Mouse (Mus musculus) heart, adult 2 months (tissue): ENCODE results near the gene Arid5a. TPM values are rescaled to one million over a fixed set of nuclear protein-coding genes. Genes with fewer than 3 reads are reported as not detected.

Experiments used
- DNase-seq, 2 experiments: peaks; one replicate each; pipeline ENCODE4 v3.0.0; 2021
- H3K27ac ChIP-seq: fragments of 200-600 bp; 2 replicates; pipeline ENCODE4 v1.8.1; 2022
- H3K27me3 ChIP-seq: fragments of 200-500 bp; 2 replicates; pipeline ENCODE4 v1.6.1; 2012; ENCODE audit warnings: mild to moderate bottlenecking, low read length, inconsistent platforms, mixed read lengths; ENCODE audit not compliant: control insufficient read depth, insufficient read depth
- H3K36me3 ChIP-seq: fragments of 200-500 bp; 2 replicates; pipeline ENCODE4 v1.6.1; 2012; ENCODE audit warnings: low read length, inconsistent platforms; ENCODE audit not compliant: control insufficient read depth, insufficient read depth
- H3K4me1 ChIP-seq: fragments of 200-500 bp; 2 replicates; pipeline ENCODE4 v1.6.1; 2011; ENCODE audit warnings: low read length; ENCODE audit not compliant: control insufficient read depth, insufficient read depth
- H3K4me3 ChIP-seq: fragments of 200-600 bp; 2 replicates; pipeline ENCODE4 v1.8.1; 2022
- H3K79me2 ChIP-seq: fragments of 200-500 bp; replicated peaks from 2 replicates; pipeline ENCODE4 v1.6.1; 2012; ENCODE audit warnings: mild to moderate bottlenecking, inconsistent platforms, low read length, moderate library complexity, mixed read lengths; ENCODE audit not compliant: control insufficient read depth, insufficient read depth
- H3K9ac ChIP-seq: fragments of 200-500 bp; 2 replicates; pipeline ENCODE4 v1.6.1; 2012; ENCODE audit warnings: low read depth, mild to moderate bottlenecking, control low read depth, inconsistent platforms, low read length, mixed read lengths
- CTCF ChIP-seq: fragments of 200-600 bp; IDR thresholded peaks from 2 replicates; pipeline ENCODE4 v1.8.1; 2022; ENCODE audit warnings: antibody characterized with exemption, mild to moderate bottlenecking, moderate library complexity
- EP300 ChIP-seq: fragments of 200-500 bp; IDR thresholded peaks from 2 replicates; pipeline ENCODE4 v1.6.1; 2011; ENCODE audit warnings: low read depth, low read length, control low read depth; ENCODE audit not compliant: insufficient read depth
- POLR2A ChIP-seq: fragments of 200-500 bp; IDR thresholded peaks from 2 replicates; pipeline ENCODE4 v1.6.1; 2011; ENCODE audit warnings: mild to moderate bottlenecking, low read depth, low read length, control low read depth; ENCODE audit not compliant: insufficient read depth
- WGBS: fragments of 180-500 bp; shearing (Covaris S2); methylation state at CpG from one replicate; pipeline ENCODE4 v1.1.7; 2018; 5-methylcytosine and 5-hydroxymethylcytosine counted together
- intact Hi-C: fragments of 180-260 bp; cut with DNase I; formaldehyde crosslinking; loops from one replicate; pipeline ENCODE4 v1.15.1; 2025
- polyA plus RNA-seq: library from polyadenylated mRNA; depleted of rRNA; stranded (reverse); fragments of >200 nt; gene quantifications from 2 replicates; pipeline ENCODE4 v1.2.3, GENCODE M21; 2012
- total RNA-seq, 2 experiments: library from RNA; stranded (reverse); gene quantifications; 2 replicates each; pipeline ENCODE4 v1.2.3; 2021

Arid5a gene
- total and polyA plus RNA-seq, 3 experiments, result 4.9 to 12.4 (median 10.2) TPM

DNA sequence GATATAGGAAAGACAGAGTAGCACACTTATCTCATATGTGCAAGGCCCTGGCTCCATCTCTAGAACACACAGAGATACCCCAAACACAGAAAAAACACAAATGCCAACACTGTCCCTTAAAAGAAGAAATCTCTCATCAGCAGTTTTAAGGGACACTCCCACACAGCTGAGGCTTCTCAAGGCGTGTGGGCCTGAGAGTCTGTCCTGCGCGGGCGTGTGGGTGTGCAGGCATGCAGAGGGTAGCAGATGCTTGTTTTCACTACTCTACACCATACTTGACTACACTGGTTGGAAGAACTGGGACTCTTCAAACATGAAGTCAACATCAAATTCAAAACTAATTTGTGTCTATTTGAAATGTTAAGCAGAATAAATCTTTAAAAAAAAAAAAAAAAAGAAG lies 44.8 kb downstream of the Arid5a start:
- 81% methylated on average over 4 of the region's 4 CpGs for WGBS
- no peak for TF ChIP-seq POLR2A
- TF ChIP-seq EP300, result no peak
- TF ChIP-seq CTCF, result no peak
- Histone ChIP-seq H3K9ac (no peak overlapping the region), H3K27me3 (no peaks in the 10 kb centered on the region), H3K4me3 (no peak overlapping the region), H3K4me1 (no peaks in the 10 kb centered on the region), H3K79me2 (0 out of 2 replicates have a peak, but pooled peaks cover 2% of the 10 kb centered on the region), H3K27ac (no peak overlapping the region), H3K36me3 (peaks cover 2% of the 10 kb centered on the region; the same call in 1 of the 2 replicates)
- intact Hi-C loops, result loop anchor here (10.0 kb wide), 1 partner anchor 342 kb away; the partner anchor contains the start of gene Cox5b
- no peak for DNase-seq

DNA sequence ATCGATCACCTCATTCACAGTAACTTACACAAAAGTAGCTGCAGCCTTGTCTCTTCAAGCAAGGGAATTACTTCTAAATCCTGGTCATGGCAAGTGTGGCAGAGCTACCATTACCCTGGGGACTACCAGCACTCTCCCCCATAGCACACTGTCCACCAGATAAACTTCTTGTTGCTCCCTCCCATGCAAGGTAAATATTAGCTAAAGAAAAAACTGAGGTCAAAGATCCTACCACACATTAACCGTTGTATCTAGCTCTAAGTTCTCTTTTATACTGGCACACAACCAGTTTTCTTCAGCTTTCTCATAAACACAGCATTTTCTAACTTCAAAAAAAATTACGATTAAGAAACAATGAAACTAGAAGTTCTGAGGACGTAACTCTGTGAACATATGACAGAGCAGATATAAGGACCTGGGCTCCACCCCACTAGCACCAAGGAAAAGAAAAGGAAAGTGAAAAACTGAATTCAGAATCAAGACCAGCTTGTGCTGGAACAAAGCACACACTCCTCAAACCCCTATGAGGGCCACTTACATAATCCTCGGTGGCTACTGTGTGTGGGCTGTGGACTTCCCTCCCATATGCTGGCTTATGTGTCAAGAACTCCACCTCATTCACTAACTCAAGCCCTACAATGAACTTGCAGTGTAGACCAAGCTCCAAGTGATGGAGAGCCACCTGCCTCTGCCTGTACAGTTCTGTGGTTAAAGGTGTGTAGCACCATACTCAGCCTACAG lies 49.6 kb downstream of the Arid5a start:
- peaks cover 4% of the 10 kb centered on the region for H3K36me3 ChIP-seq
- no peak overlapping the region for H3K9ac ChIP-seq
- H3K4me3 ChIP-seq, result no peak overlapping the region
- H3K27me3 ChIP-seq, result no peaks in the 10 kb centered on the region
- H3K79me2 ChIP-seq, result peaks cover 3% of the 10 kb centered on the region; the same call in 1 of the 2 replicates
- WGBS, result 89% methylated on average over 5 of the region's 5 CpGs
- no peak for TF ChIP-seq CTCF
- TF ChIP-seq EP300, result no peak
- TF ChIP-seq POLR2A, result no peak
- intact Hi-C loops, result loop anchor here (10.0 kb wide), 1 partner anchor 338 kb away; the partner anchor contains the start of gene Cox5b
- DNase-seq, result no peak
- no peaks in the 10 kb centered on the region for H3K4me1 ChIP-seq
- no peak overlapping the region for H3K27ac ChIP-seq

- H3K4me3 ChIP-seq, result peak overlapping the region; percentile 91
- intact Hi-C loops, result loop anchor here (2.0 to 10.0 kb wide), 5 partner anchors 59 to 293 kb away; partner anchors contain the start of genes Cnnm3 and Cnnm4
- H3K27me3 ChIP-seq, result no peaks in the 10 kb centered on the region
- H3K79me2 ChIP-seq, result peaks cover 6% of the 10 kb centered on the region; the same call in 1 of the 2 replicates
- TF ChIP-seq EP300 (no peak), POLR2A (no peak), CTCF (no peak)
- peak overlapping the region; percentile 1; the same call in 1 of the 2 replicates for H3K9ac ChIP-seq
- WGBS, result 20% methylated on average over 12 of the region's 12 CpGs
- H3K27ac ChIP-seq, result no peak overlapping the region; the same call in 1 of the 2 replicates
- peaks cover 10% of the 10 kb centered on the region for H3K36me3 ChIP-seq
- DNase-seq, result no peak
- H3K4me1 ChIP-seq, result peaks cover 8% of the 10 kb centered on the region
Measured at GRCm38 (mm10) chr1:36367698-36368097, 60.2 kb downstream of the Arid5a start.

GRCm38 (mm10) chr1:36368112-36368968 lies 60.8 kb downstream of the Arid5a start:
- Histone ChIP-seq H3K79me2 (peaks cover 6% of the 10 kb centered on the region; the same call in 1 of the 2 replicates), H3K4me1 (peaks cover 8% of the 10 kb centered on the region), H3K9ac (peak overlapping the region; percentile 99), H3K27me3 (no peaks in the 10 kb centered on the region), H3K36me3 (peaks cover 10% of the 10 kb centered on the region; the same call in 1 of the 2 replicates), H3K4me3 (peak overlapping the region; percentile 91), H3K27ac (peak overlapping the region; percentile 92)
- peak; percentile 13 to 32 for DNase-seq
- WGBS, result 2% methylated on average over 51 of the region's 55 CpGs
- no peak for TF ChIP-seq POLR2A
- TF ChIP-seq CTCF, result no peak
- no peak for TF ChIP-seq EP300
- intact Hi-C loops, result loop anchor here (2.0 to 10.0 kb wide), 5 partner anchors 60 to 294 kb away; partner anchors contain the start of genes Cnnm3 and Cnnm4

DNA sequence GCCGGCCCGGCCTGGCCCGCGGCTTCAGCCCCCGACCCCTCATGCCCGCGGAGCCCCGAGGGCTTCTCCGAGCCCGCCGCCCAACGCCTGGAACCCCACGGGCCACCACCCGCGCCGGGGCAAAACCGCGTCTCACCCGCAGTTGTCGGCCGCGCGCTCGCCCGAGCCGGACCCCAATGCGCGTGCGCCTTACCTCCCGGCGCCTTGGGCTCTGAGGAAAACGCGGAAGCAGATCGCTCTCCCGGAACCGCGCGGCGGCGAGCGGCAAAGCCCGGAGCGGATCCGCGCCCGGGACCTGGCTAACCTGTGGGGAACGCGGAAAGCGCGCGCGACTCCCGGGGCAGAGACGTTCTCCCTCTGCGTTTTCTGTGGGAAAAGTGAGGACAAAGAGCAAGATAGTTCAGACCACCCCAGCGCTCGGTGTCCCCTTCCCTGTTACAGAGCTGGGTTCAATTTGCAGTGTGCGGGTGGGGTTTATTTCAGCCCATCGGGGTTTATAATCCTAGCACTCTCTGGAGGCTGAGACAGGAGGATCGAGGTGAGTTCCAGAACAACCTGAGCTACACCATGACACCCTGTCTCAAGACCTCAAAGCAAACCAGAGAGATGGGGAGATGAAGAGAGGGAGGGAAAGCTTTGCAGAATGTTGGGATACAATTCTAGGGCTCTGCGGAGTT lies 61.6 kb downstream of the Arid5a start, which contains the start of gene Kansl3:
TSS of gene Kansl3 (minus strand) at position 213 of the 677 bp plus-strand sequence.
- H3K36me3 ChIP-seq, result peaks cover 8% of the 10 kb centered on the region; the same call in 1 of the 2 replicates
- peak within 1 kb of the TSS; percentile 92 for H3K27ac ChIP-seq
- H3K9ac ChIP-seq, result peak within 1 kb of the TSS; percentile 99
- H3K27me3 ChIP-seq, result no peaks in the 10 kb centered on the region
- WGBS, result 4% methylated on average over 59 of the region's 61 CpGs
- intact Hi-C loops, result loop anchor here (2.0 to 10.0 kb wide), 5 partner anchors 60 to 294 kb away; partner anchors contain the start of genes Cnnm3 and Cnnm4
- TF ChIP-seq POLR2A (peak; percentile 77), CTCF (no peak), EP300 (peak; percentile 74; the same call in 1 of the 2 replicates)
- DNase-seq, result peak; percentile 93 to 97
- peaks cover 8% of the 10 kb centered on the region for H3K4me1 ChIP-seq
- peaks cover 6% of the 10 kb centered on the region; the same call in 1 of the 2 replicates for H3K79me2 ChIP-seq
- H3K4me3 ChIP-seq, result peak within 1 kb of the TSS; percentile 91
